Mouse (Mus musculus) WW6 (cell line): ENCODE results near the gene Gm28035.

Experiments used
- DNase-seq: peaks from one replicate; pipeline ENCODE4 v3.0.0-alpha.2; 2013; ENCODE audit warnings: low read depth, low spot score

Gene Gm28035

DNA sequence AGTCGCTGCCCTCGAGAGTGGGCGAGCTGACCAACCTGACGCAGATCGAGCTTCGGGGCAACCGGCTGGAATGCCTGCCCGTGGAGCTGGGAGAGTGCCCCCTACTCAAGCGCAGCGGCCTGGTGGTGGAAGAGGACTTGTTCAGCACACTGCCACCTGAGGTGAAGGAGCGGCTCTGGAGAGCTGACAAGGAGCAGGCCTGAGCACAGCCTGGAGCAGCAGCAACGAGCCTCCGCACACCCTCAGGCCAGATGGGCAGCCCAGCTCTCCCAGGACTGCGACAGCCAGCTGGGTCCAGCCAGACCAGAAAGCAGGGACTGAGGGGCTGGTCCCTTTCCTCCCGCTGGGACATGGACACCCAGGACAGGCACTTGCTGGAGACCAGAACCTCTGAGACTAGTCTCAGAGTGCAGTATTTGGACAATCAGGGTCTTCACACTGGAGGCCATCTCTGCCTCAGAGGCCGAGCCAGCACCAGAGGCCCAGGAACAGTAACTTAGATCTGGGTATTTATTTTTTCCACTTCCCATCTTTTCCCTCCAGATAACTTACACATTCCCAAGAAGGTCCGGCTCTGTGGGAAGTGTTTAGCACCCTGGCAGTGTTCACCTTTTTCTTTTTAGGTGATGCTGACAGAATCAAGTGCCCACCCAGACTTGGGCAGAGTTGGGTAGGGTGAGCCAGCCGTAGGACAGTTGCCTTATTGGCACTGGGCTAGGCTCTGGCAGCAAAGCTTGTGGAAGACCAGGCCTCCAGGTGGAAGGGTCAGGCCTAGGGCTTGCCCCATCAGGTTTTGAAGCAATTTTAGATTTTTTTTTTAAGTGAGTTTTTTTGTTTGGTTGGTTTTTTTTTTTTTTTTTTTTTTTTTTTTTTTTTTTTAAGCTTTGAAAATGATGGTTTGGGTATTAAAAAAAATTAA lies 21.8 kb downstream of the Gm28035 start:
- no peak for DNase-seq

- DNase-seq, result no peak
Observed at GRCm38 (mm10) chr2:30262840-30263441, 22.6 kb downstream of the Gm28035 start.

DNA sequence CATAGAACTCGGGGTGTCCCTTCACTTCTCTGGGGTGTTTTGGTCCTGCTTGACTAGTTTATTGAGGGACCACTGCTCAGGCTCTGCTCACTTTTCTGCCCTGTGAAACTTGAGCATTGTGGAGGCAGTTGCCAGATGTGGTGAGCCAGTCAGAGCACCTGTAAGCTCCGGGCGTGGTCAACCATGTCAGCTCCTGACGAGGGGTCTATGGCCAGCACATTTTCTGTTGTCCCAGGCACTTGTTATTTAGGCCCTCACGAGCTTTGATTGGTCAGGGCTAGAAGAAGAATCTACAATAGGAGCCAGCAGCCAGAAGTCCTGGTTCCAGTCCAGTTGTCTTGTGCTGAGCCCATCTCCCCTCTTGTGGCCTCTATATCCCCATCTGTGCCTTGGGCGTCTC lies 23.4 kb downstream of the Gm28035 start:
- no peak for DNase-seq

DNA sequence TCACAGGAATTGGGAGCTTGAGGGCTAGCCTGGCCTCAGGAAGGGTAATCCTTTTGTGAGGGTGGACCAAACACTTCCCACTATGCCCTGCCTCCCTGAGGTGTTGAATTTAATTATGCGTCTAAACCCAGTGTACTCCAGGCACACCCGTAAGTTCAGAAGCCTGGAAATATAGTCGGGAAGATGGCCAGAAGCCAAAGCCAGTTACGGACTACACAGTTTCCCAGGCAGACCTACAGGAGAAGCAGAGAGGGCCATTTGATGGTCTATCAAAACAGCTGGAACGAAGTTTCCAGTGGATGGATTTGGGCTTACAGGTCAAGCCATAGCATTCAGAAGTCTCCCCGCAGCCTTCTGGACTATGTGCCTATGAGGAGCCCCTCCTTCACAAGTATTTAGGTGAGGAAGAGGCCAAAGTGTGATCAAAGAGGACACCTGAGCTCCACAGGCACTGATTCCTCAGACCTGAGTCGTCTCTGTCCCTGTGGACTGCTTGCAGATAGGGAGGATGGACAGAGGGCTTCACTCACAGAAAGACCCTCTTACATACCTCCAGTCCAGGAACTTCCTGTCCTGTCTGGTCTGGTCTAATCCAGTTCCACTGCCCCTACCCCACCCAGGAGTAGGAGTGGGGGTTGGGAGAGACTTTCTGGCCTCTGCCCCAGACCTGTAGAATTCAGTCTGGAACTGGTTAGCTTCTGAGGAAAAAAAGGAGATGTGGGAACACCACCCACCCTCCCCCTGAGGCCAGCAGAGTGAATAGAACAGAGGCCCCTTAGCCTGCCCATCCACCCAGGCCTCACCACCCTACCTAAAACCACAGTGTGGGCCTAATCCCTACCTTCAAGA lies 24.5 kb downstream of the Gm28035 start:
- DNase-seq, result no peak

GRCm38 (mm10) chr2:30265767-30266253 lies 25.4 kb downstream of the Gm28035 start, which contains the start of gene Phyhd1:
TSS of gene Phyhd1 (plus strand) at chr2:30266203.
- no peak for DNase-seq

GRCm38 (mm10) chr2:30266392-30266941 lies 26.1 kb downstream of the Gm28035 start:
- no peak for DNase-seq

GRCm38 (mm10) chr2:30267466-30267865 lies 27.1 kb downstream of the Gm28035 start:
- no peak for DNase-seq

DNA sequence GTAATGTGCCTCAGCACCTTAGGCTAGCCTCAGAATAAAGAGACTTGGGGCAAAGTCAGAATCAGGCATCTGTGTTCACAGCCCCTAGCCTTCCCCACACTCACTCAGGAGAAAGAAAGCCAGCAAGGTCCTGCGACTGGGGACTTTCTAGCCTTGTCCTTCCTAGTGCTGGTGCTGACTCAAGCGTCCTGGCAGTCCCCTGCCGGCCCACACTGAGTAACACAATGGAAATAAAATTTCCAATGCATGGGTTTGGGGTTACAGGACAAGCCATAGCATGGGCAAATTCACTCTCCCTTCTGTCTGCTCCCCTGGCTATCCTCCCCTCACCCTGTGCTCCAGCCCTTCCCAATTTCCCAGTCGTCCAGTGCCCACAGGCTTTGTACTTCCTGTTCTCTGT lies 28.0 kb downstream of the Gm28035 start:
- no peak for DNase-seq

DNA sequence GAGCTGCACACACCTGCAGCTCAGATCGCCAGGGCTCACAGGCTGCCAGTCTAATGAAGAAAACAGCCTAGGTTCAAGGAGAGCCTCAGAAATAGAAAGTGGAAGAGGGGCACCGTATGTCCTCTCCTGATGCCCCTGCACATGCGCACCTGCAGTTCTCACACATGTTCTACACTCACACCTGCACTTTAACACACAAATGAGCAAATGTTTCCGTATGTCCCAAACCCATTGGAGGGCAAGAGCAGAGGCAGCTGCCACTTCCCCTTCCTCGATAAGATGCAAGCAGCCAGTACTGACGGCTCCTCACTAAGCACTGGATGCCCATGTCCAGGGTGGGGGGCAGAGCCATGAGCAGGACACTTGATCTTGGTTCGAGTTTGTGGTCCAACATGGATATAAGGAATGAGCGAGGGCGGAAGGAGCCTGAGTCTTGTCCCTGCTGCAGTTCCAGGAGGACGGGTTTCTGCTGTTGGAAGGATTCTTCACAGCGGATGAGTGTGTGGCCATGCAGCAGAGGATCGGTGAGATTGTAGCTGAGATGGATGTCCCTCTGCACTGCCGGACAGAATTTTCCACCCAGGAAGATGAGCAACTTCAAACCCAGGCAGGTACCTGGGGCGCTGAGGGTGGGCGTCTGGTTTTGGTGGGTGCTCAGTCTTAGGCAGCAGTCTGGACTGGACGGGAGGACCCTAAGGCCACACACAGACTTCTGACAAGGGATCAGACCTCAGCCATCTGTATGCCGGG lies 29.0 kb downstream of the Gm28035 start:
- DNase-seq, result no peak

- no peak for DNase-seq
Observed at GRCm38 (mm10) chr2:30270134-30270533, 29.8 kb downstream of the Gm28035 start.

GRCm38 (mm10) chr2:30280743-30281142 lies 40.4 kb downstream of the Gm28035 start, which contains the start of gene Gm28038:
TSS of gene Gm28038 (plus strand) at chr2:30281043.
- no peak for DNase-seq

DNA sequence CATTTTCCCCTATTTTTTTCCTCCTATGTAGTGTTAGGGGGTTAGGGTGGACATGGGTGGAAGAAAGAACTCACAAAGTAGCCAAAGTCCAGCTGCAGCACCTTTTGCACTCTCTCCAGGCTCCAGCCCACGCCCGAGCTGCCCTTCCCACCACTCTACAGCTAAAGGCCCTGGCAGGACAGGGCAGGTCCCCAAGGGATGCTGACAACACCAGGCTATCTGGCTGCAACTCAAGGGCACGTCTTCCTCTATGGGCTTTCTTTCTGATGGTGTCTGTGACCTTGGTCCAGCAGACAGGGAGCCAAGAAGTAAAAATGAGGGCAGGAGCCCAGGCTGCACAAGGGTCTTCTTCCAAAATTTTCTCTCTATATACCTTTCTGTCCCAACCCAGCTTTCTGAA lies 41.3 kb downstream of the Gm28035 start:
- DNase-seq, result no peak

- no peak for DNase-seq
Observed at GRCm38 (mm10) chr2:30283193-30283592, 42.8 kb downstream of the Gm28035 start.

DNA sequence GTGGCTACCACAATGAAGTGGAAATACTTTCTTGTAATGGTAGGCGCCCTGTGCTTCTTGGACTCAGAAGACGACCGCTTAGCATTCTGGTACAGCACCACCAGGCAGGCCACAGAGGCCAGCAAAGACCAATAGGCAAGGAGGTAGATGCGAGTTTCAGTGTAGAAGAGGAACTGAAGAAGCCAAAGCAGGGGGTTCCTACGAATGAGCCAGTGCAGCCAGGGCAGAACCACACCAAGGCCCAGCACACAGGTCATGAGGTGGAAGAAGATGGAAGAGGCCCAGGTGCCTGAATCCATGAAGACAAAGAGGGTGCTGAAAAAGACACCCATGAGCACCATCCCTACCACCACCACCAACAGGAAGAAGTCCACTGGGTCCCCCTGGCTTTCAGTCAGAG lies 44.6 kb downstream of the Gm28035 start:
- DNase-seq, result no peak

GRCm38 (mm10) chr2:30285416-30286181 lies 45.2 kb downstream of the Gm28035 start:
- DNase-seq, result no peak

- DNase-seq, result peak; percentile 87
Observed at GRCm38 (mm10) chr2:30286192-30287026, 46.0 kb downstream of the Gm28035 start, which contains the start of the genes Dolk and Nup188. TSS of gene Dolk (minus strand) at chr2:30286334. TSS of gene Nup188 (plus strand) at chr2:30286397.

DNA sequence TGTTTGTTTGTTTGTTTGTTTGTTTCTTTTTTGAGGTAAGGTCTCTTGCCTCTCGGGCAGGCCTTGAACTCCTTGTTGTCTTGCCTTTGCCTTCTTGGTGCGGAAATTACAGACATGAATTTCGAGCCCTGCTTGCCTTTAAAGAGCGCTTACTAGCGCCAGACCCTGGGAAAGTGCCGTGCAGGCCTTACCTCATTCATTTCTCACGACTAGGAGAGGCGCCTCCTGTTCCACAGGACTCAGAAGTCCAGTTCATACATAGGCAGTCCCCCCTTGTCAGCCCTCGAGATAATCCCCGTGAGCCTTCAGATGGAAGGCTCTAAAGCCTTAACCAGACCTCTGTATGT lies 46.6 kb downstream of the Gm28035 start:
- no peak for DNase-seq

DNA sequence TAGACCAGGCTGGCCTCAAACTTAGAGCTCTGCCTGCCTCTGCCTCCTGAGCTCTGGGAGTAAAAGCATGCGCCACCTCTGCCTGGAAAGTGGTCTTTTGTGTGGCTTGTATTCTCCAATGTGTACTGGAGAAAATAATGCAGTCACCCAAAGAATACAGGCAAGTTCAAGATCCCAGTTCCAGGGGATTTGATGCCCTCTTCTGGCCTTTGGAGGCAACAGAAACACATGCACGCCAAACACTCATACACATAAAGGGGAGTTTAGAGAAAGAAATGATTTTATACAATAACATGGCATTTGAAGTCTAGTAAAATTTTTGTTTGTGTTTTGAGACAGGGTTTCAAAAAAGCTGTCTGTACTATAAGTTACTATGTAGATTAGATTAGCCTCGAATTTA lies 59.2 kb downstream of the Gm28035 start:
- DNase-seq, result no peak

DNA sequence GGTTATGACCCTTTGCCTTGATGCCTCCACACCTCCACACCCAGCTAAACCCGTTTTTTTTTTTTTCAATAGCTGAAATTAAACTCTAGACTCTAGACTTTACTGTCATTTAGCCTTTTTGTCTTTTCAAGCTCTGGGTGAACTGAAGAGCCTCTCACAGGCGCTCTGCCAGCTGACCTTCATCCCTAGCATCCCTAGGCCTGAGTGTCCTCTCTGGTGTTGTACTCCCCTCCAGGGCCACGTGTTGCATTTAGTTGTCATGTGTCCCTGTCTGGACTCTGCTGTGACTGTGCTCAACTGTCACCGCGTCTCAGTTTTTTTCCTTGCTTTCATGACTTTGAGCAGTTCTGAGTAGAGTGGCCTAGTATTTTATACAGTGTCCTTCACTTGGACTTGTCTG lies 59.6 kb downstream of the Gm28035 start:
- DNase-seq, result no peak
